Mouse (Mus musculus) midbrain, embryonic 11.5 days (tissue): ENCODE data around the gene Zmiz1. TPM values are rescaled to one million over a fixed set of nuclear protein-coding genes. Genes with fewer than 3 reads are reported as not detected.

Source experiments
- ATAC-seq: fragments of 200-750 bp; cut with Nextera tagmentation; 2 replicates; pipeline ENCODE4 v1.8.0; 2017; ENCODE audit warnings: moderate TSS enrichment, moderate library complexity; ENCODE audit not compliant: low FRiP score
- DNase-seq: peaks from one replicate; pipeline ENCODE4 v3.0.0; 2015; ENCODE audit warnings: low spot score; ENCODE audit errors: missing footprints
- H3K27ac ChIP-seq: fragments of 300-500 bp; sonication (generic); 2 replicates; pipeline ENCODE4 v1.5.1; 2014; ENCODE audit warnings: low read depth, low read length
- H3K27me3 ChIP-seq: fragments of 300-500 bp; sonication (generic); 2 replicates; pipeline ENCODE4 v1.6.1; 2014; ENCODE audit warnings: mild to moderate bottlenecking, low read length, moderate library complexity, mixed read lengths; ENCODE audit not compliant: control insufficient read depth, insufficient read depth
- H3K36me3 ChIP-seq: fragments of 300-500 bp; sonication (generic); 2 replicates; pipeline ENCODE4 v1.6.1; 2014; ENCODE audit warnings: mild to moderate bottlenecking, low read length, moderate library complexity, mixed read lengths; ENCODE audit not compliant: control insufficient read depth, insufficient read depth
- H3K4me1 ChIP-seq: fragments of 300-500 bp; sonication (generic); 2 replicates; pipeline ENCODE4 v1.6.1; 2014; ENCODE audit warnings: low read length; ENCODE audit not compliant: control insufficient read depth, insufficient read depth
- H3K4me2 ChIP-seq: fragments of 300-500 bp; sonication (generic); 2 replicates; pipeline ENCODE4 v1.6.1; 2014; ENCODE audit warnings: mild to moderate bottlenecking, moderate library complexity
- H3K4me3 ChIP-seq: fragments of 300-500 bp; sonication (generic); 2 replicates; pipeline ENCODE4 v1.5.1; 2014; ENCODE audit warnings: low read depth, low read length
- H3K9ac ChIP-seq: fragments of 300-500 bp; sonication (generic); 2 replicates; pipeline ENCODE4 v1.6.1; 2014; ENCODE audit warnings: low read length
- H3K9me3 ChIP-seq: fragments of 300-500 bp; sonication (generic); 2 replicates; pipeline ENCODE4 v1.6.1; 2016; ENCODE audit warnings: low read length; ENCODE audit not compliant: control insufficient read depth
- WGBS: fragments of 180-500 bp; shearing (Covaris S2); extraction: QIAGEN DNeasy Blood & Tissue Kit; methylation state at CpG from one replicate; pipeline ENCODE4 v1.1.7; 2014; 5-methylcytosine and 5-hydroxymethylcytosine counted together
- polyA plus RNA-seq: library from polyadenylated mRNA; unstranded; fragments of >200 nt; fragmentation: Nextera tagmentation; extraction: Ambion mirVana; gene quantifications from 2 replicates; pipeline ENCODE4 v1.2.1, GENCODE M21; 2014

Gene Zmiz1
- polyA plus RNA-seq, 1 experiment from 2014 or later, result 51.5 TPM

DNA sequence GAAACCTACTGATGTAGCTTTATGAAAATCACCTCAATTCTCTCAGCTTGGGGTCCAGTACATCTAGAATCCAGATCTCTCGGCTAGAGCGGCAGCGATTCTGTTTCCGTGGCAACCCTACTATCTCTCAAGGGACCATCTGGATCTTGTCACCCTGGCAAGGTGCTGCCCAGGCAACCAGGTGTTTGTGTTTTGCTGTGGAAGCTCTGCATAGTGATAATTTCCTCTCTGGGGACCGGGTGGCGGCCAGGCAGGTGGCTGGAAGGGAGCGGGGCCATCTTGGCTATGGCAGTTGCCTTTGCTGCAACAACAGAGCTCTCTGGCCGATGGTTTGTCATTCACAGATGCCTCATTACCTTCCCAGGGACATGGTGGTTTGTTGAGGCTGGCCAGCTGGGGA lies 134.9 kb downstream of the Zmiz1 start:
- H3K27ac ChIP-seq, result no peak overlapping the region
- H3K4me3 ChIP-seq, result no peak overlapping the region
- H3K4me1 ChIP-seq, result peaks cover 26% of the 10 kb centered on the region
- no peak overlapping the region for H3K9ac ChIP-seq
- H3K36me3 ChIP-seq, result peaks cover 8% of the 10 kb centered on the region; the same call in 1 of the 2 replicates
- DNase-seq (no peak), ATAC-seq (no peak)
- no peaks in the 10 kb centered on the region for H3K9me3 ChIP-seq
- H3K4me2 ChIP-seq, result no peak overlapping the region
- WGBS, result 79% methylated on average over 8 of the region's 8 CpGs
- H3K27me3 ChIP-seq, result no peaks in the 10 kb centered on the region

GRCm38 (mm10) chr14:25594611-25595010 lies 135.6 kb downstream of the Zmiz1 start:
- H3K27ac ChIP-seq, result no peak overlapping the region
- H3K36me3 ChIP-seq, result peaks cover 8% of the 10 kb centered on the region; the same call in 1 of the 2 replicates
- no peak overlapping the region for H3K9ac ChIP-seq
- no peaks in the 10 kb centered on the region for H3K27me3 ChIP-seq
- ATAC-seq (no peak), DNase-seq (no peak)
- no peak overlapping the region for H3K4me2 ChIP-seq
- H3K4me3 ChIP-seq, result no peak overlapping the region
- 40% methylated on average over 4 of the region's 4 CpGs for whole genome bisulfite sequencing
- no peaks in the 10 kb centered on the region for H3K9me3 ChIP-seq
- peaks cover 18% of the 10 kb centered on the region for H3K4me1 ChIP-seq

DNA sequence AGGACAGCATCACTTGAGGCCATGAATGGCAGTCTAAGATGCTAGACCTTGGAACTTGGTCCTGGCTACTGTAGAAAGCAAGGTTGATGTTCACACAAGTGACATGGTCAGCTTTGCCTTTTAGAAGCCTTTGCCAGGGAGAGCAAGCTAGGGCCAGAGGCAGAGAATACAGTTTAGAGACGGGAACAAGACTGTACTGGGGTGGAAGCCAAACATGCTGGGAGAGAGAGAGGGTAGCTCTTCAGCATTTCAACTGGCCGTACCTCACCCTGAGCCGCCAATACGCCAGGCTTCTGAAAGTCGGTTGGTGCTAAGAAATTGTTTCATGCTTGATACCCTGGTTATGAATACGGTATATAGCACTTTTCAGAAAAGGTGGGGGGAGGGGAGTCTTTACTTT lies 140.0 kb downstream of the Zmiz1 start:
- ATAC-seq (no peak), DNase-seq (no peak)
- no peak overlapping the region for H3K4me3 ChIP-seq
- H3K9me3 ChIP-seq, result no peaks in the 10 kb centered on the region
- no peaks in the 10 kb centered on the region for H3K27me3 ChIP-seq
- no peak overlapping the region for H3K27ac ChIP-seq
- WGBS, result 91% methylated on average over 6 of the region's 6 CpGs
- H3K9ac ChIP-seq, result no peak overlapping the region
- no peak overlapping the region for H3K4me2 ChIP-seq
- peaks cover 9% of the 10 kb centered on the region for H3K36me3 ChIP-seq
- H3K4me1 ChIP-seq, result peaks cover 20% of the 10 kb centered on the region

GRCm38 (mm10) chr14:25599934-25600333 lies 140.9 kb downstream of the Zmiz1 start:
- H3K4me3 ChIP-seq, result no peak overlapping the region
- no peak overlapping the region for H3K4me2 ChIP-seq
- no peak for DNase-seq
- peaks cover 30% of the 10 kb centered on the region for H3K4me1 ChIP-seq
- no peak overlapping the region for H3K9ac ChIP-seq
- H3K9me3 ChIP-seq, result no peaks in the 10 kb centered on the region
- WGBS, result 87% methylated on average over 12 of the region's 12 CpGs
- H3K27me3 ChIP-seq, result no peaks in the 10 kb centered on the region
- H3K27ac ChIP-seq, result no peak overlapping the region
- ATAC-seq, result no peak
- H3K36me3 ChIP-seq, result peaks cover 9% of the 10 kb centered on the region

DNA sequence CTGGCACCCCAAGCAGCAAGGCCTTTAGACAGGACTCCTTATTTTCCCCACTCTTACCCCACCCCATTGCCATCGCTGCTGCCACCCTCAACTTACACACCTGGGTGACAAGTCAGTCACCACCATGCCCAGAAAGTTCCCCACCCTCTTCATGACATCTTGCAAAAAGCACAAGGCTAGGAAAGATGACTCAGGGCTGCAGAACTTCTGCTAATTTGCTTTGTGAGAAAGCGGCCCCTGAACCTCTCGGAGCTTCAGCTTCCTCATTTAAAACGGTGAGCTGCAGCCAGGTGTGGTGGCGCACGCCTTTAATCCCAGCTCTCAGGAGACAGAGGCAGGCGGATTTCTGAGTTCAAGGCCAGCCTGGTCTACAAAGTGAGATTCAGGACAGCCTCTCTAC lies 141.4 kb downstream of the Zmiz1 start:
- DNase-seq, result no peak
- Histone ChIP-seq H3K4me1 (peaks cover 34% of the 10 kb centered on the region), H3K27me3 (no peaks in the 10 kb centered on the region), H3K4me2 (no peak overlapping the region), H3K9me3 (no peaks in the 10 kb centered on the region), H3K4me3 (no peak overlapping the region), H3K27ac (no peak overlapping the region), H3K36me3 (peaks cover 9% of the 10 kb centered on the region), H3K9ac (no peak overlapping the region)
- no peak for ATAC-seq
- WGBS, result 85% methylated on average over 7 of the region's 7 CpGs

DNA sequence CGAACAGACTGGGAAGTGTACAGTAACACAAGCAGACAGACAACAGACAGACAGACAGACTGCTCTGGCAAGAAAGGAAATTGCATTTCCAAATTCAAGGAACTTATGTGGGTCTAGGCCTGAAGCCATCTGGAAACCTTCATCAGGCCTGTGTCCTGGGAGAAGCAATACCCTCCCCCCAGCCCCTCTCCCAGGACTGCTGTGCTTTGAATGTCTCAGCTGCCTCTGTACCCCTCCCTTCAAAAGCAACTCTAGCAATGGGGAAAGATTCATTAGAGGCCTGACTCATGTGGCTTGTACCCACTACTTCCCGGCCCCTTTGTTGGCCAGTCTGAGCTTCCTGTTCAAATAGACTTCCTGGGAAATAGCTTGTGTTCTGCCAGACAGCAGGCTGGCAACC lies 142.0 kb downstream of the Zmiz1 start:
- DNase-seq (no peak), ATAC-seq (no peak)
- no peaks in the 10 kb centered on the region for H3K27me3 ChIP-seq
- no peak overlapping the region for H3K4me3 ChIP-seq
- peaks cover 9% of the 10 kb centered on the region for H3K36me3 ChIP-seq
- no peaks in the 10 kb centered on the region for H3K9me3 ChIP-seq
- peaks cover 40% of the 10 kb centered on the region for H3K4me1 ChIP-seq
- no peak overlapping the region for H3K27ac ChIP-seq
- no peak overlapping the region for H3K9ac ChIP-seq
- 75% methylated on average over 2 of the region's 2 CpGs for WGBS
- H3K4me2 ChIP-seq, result no peak overlapping the region

DNA sequence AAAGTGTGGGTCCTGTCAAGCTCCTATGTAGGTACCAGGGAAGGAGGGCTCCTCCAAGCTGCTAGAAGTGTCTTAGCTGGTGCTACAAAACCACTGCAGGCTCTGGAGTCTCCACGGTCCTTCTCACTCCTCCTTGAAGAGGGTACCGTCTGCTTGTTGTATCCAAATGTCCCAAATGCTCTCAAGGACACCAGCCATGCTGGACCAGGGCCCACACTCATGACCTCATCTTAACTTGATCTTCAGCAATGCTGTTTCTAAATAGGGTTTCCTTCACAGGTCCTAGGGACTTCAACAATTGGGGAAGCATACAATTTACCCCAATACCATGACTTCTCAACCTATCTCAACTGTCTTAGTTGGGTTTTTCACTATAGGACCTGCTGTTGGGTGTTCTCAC lies 143.0 kb downstream of the Zmiz1 start:
- H3K9me3 ChIP-seq, result no peaks in the 10 kb centered on the region

DNA sequence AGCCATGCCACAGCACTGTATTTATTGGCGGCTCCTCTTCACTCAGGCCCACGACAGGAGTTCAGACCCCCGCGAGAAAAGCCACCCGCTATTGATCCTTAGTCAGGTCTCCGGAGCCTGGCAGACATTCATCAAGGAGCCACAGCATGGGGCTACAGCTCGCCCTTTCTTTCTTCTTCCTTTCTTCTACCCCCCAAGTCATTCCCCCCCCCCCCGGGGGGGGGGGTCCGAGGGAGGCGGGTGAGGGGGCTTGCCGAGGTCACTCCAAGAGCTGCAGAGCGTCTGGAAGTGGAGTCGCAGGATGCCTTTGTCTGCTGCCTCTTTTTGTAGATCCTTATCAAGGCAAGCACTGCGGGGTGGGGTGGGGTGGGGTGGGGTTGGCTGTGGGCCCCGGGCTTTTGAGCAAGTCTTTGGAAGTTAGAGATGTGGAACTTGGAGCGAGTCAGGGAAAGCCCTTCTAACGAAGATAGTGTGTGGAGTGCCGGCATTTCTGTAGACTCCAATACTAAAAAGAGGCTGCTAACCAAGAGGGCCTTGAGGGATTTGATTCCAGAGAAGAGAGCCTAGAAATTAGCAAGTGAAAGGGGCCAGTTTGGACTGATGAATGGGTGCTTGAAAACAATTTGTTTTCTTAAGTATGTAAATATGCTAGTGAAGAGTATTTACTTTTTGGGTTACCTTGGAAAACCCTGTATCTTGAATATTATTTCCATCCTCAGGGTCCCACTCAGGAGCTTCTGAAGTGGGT lies 145.6 kb downstream of the Zmiz1 start:
- peak overlapping the region; percentile 6; the same call in 1 of the 2 replicates for H3K9ac ChIP-seq
- H3K4me3 ChIP-seq, result no peak overlapping the region
- DNase-seq (no peak), ATAC-seq (no peak)
- no peaks in the 10 kb centered on the region for H3K27me3 ChIP-seq
- H3K27ac ChIP-seq, result peak overlapping the region; percentile 38
- 0 out of 2 replicates have a peak overlapping the region, but pooled peaks have one; percentile 7 for H3K4me2 ChIP-seq
- WGBS, result 3% methylated on average over 18 of the region's 18 CpGs
- no peaks in the 10 kb centered on the region for H3K9me3 ChIP-seq
- peaks cover 63% of the 10 kb centered on the region for H3K4me1 ChIP-seq
- peaks cover 3% of the 10 kb centered on the region; the same call in 1 of the 2 replicates for H3K36me3 ChIP-seq

More for the DNA sequence above, 143.0 kb downstream of the Zmiz1 start:
- Histone ChIP-seq H3K4me2 (no peak overlapping the region), H3K4me1 (peaks cover 50% of the 10 kb centered on the region), H3K27ac (no peak overlapping the region; the same call in 1 of the 2 replicates), H3K9ac (no peak overlapping the region), H3K4me3 (no peak overlapping the region), H3K27me3 (no peaks in the 10 kb centered on the region), H3K36me3 (peaks cover 7% of the 10 kb centered on the region)
- ATAC-seq (no peak), DNase-seq (no peak)
- WGBS, result 90% methylated on average over 2 of the region's 2 CpGs

GRCm38 (mm10) chr14:25606372-25607140 lies 147.6 kb downstream of the Zmiz1 start:
- Histone ChIP-seq H3K4me2 (peak overlapping the region; percentile 96), H3K9ac (peak overlapping the region; percentile 92), H3K9me3 (no peaks in the 10 kb centered on the region), H3K36me3 (no peaks in the 10 kb centered on the region), H3K27ac (peak overlapping the region; percentile 99), H3K27me3 (no peaks in the 10 kb centered on the region), H3K4me3 (peak overlapping the region; percentile 79), H3K4me1 (peaks cover 82% of the 10 kb centered on the region)
- DNase-seq (peak; percentile 91), ATAC-seq (peak; percentile 67)
- WGBS, result under 1% methylated on average over 29 of the region's 31 CpGs
